Mouse (Mus musculus) olfactory bulb, adult 2 months (tissue): Measurements from ENCODE around the gene Atl3.

Experiments used
- CTCF ChIP-seq: fragments of 200-500 bp; IDR thresholded peaks from 2 replicates; pipeline ENCODE4 v1.5.1; 2012; ENCODE audit warnings: low read depth, mild to moderate bottlenecking, low read length, moderate library complexity; ENCODE audit not compliant: insufficient read depth
- POLR2A ChIP-seq: fragments of 200-500 bp; IDR thresholded peaks from 2 replicates; pipeline ENCODE4 v1.6.1; 2012; ENCODE audit warnings: mild to moderate bottlenecking, low read depth, low read length, moderate library complexity; ENCODE audit not compliant: insufficient read depth

DNA sequence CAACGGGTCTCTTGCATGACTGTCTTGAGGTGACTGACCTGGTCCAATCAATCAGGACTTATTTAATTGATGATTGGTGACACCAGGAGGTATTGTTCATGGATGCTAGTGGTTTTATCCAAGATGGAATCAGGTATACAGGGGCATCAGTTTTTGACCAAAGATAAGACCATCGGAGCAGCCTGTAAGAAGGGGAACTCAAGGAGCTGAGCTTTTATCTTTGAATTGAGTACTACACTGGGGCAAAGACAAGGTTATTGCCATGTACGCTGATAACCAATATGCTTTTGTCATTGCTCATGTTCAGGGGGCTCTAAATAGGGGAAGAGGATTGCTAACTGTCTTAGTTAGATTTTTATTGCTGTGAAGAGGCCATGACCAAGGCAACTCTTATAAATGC is 55.1 kb downstream of the Atl3 start:
- no peak for TF ChIP-seq POLR2A
- TF ChIP-seq CTCF: no peak
